Mouse (Mus musculus): Measurements from ENCODE around the gene St7. TPM values are rescaled to one million over a fixed set of nuclear protein-coding genes. Genes with fewer than 3 reads are reported as not detected.

St7 gene
- polyA plus RNA-seq, 1 experiment from 2014 or later = 31.6 TPM

DNA sequence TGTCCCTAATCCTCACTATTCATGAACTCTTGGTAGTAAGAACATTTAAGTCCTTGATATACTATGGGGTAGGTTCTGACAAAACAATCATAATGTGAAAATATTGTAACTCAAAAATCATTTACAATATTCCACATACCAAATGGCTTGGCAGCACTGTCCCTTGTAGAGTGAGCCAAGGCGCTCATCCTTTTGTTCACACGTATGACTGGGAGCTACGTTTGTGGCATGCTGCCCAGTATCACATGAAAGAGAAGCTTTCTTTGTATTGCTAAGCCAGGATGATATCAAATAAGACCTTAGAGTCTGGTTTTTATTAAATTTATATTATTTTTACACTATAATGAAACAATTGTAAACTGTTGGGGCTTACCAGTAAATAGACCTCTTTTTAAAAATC, 281.7 kb downstream of the St7 start:
- no peaks in the 10 kb centered on the region for H3K4me1 ChIP-seq (ENCODE audit: control insufficient read depth in 2 of 2, insufficient read depth in 2 of 2, low read length in 2 of 2)
- no peaks in the 10 kb centered on the region for H3K27me3 ChIP-seq (ENCODE audit: control insufficient read depth, insufficient read depth, low read length)
- H3K9ac ChIP-seq (ENCODE audit: low read length) = no peak overlapping the region
- 79% methylated on average over 3 of the region's 3 CpGs for WGBS
- ATAC-seq (ENCODE audit: insufficient number of reproducible peaks, insufficient read depth, low FRiP score, low read depth) = no peak
- no peaks in the 10 kb centered on the region for H3K9me3 ChIP-seq (ENCODE audit: control insufficient read depth, low read length)
- no peak overlapping the region for H3K4me3 ChIP-seq (ENCODE audit: control insufficient read depth in 1 of 2, insufficient read depth in 1 of 2, low read depth in 1 of 2, low read length in 2 of 2)
- H3K27ac ChIP-seq (replicated peaks in 1 of 2; ENCODE audit: control insufficient read depth in 1 of 2, insufficient read depth in 1 of 2, low read depth in 2 of 2, low read length in 2 of 2) = no peak overlapping the region
- no peaks in the 10 kb centered on the region for H3K36me3 ChIP-seq (ENCODE audit: control insufficient read depth, insufficient read depth, low read length)
- H3K4me2 ChIP-seq (ENCODE audit: low read length) = no peak overlapping the region

DNA sequence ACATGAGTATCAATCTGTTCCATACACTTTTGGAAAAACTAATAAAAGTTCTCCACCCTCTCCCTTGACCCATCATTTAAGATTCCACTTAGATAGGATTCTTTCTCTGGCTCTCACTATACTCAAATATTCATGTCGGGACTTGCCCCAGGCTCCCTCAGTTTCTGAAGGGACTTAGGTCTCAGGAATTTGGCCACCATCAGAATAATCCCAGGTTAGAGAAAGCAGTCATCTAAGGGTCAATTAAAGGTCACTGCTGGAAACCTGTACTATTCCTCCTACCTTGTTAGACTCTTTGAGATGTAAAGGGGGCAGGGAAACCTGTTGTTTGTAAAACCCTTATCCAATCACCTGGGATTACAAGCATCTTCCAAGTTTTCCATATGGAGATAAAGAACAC, 284.4 kb downstream of the St7 start:
- WGBS = 72% methylated on average over 1 of the region's 1 CpGs
- H3K9ac ChIP-seq (ENCODE audit: low read length) = no peak overlapping the region
- no peak overlapping the region for H3K4me3 ChIP-seq (ENCODE audit: control insufficient read depth in 1 of 2, insufficient read depth in 1 of 2, low read depth in 1 of 2, low read length in 2 of 2)
- no peaks in the 10 kb centered on the region for H3K27me3 ChIP-seq (ENCODE audit: control insufficient read depth, insufficient read depth, low read length)
- no peak overlapping the region for H3K27ac ChIP-seq (replicated peaks in 1 of 2; ENCODE audit: control insufficient read depth in 1 of 2, insufficient read depth in 1 of 2, low read depth in 2 of 2, low read length in 2 of 2)
- H3K4me1 ChIP-seq (ENCODE audit: control insufficient read depth in 2 of 2, insufficient read depth in 2 of 2, low read length in 2 of 2) = no peaks in the 10 kb centered on the region
- H3K4me2 ChIP-seq (ENCODE audit: low read length) = no peak overlapping the region
- no peaks in the 10 kb centered on the region for H3K36me3 ChIP-seq (ENCODE audit: control insufficient read depth, insufficient read depth, low read length)
- no peaks in the 10 kb centered on the region for H3K9me3 ChIP-seq (ENCODE audit: control insufficient read depth, low read length)
- ATAC-seq (ENCODE audit: insufficient number of reproducible peaks, insufficient read depth, low FRiP score, low read depth) = no peak

DNA sequence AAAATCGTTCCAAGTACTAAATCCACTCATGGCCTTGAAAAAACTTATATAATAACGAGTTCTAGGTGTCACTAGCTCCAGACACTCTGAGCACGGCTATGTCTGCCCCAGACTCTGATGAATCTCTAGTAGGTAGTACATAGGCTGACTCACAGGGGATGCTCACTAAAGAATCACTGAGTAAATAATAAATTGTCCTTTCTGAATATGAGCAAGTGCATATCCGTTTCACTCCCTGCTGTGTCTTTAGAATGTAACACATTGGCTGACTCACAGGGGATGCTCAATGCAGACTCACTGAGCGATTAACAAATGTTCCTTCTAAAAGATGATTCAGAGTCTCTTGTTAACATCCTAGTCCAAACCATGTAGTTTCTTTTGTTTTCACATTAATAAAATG, 285.6 kb downstream of the St7 start:
- no peak overlapping the region for H3K9ac ChIP-seq (ENCODE audit: low read length)

DNA sequence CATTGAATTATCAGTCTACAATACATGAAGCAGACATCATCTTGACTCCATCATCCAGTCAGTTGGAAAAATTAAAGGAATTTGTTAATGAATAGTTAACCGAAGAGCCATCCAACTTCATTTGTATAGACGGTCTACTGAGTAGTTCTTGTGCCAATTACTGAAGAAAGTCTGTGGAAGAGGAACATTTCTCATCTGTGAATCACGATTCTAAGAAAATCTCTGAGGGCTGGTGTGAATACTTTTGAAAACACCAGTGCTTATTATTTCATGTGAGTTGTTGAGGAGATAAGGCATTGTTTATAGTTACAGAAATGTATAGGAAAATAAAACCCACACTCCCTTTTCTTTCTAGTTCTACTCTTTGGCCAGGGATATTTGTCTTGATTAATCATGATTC, 286.1 kb downstream of the St7 start:
- Histone ChIP-seq H3K9ac (ENCODE audit: low read length) (no peak overlapping the region), H3K4me3 (ENCODE audit: control insufficient read depth in 1 of 2, insufficient read depth in 1 of 2, low read depth in 1 of 2, low read length in 2 of 2) (no peak overlapping the region), H3K36me3 (ENCODE audit: control insufficient read depth, insufficient read depth, low read length) (no peaks in the 10 kb centered on the region), H3K27ac (replicated peaks in 1 of 2; ENCODE audit: control insufficient read depth in 1 of 2, insufficient read depth in 1 of 2, low read depth in 2 of 2, low read length in 2 of 2) (no peak overlapping the region), H3K4me1 (ENCODE audit: control insufficient read depth in 2 of 2, insufficient read depth in 2 of 2, low read length in 2 of 2) (no peaks in the 10 kb centered on the region), H3K4me2 (ENCODE audit: low read length) (no peak overlapping the region), H3K9me3 (ENCODE audit: control insufficient read depth, low read length) (no peaks in the 10 kb centered on the region), H3K27me3 (ENCODE audit: control insufficient read depth, insufficient read depth, low read length) (no peaks in the 10 kb centered on the region)
- ATAC-seq (ENCODE audit: insufficient number of reproducible peaks, insufficient read depth, low FRiP score, low read depth) = no peak
- 84% methylated on average over 3 of the region's 3 CpGs for whole genome bisulfite sequencing

More for the DNA sequence above, 285.6 kb downstream of the St7 start:
- Histone ChIP-seq H3K4me2 (ENCODE audit: low read length) (no peak overlapping the region), H3K9me3 (ENCODE audit: control insufficient read depth, low read length) (no peaks in the 10 kb centered on the region), H3K27me3 (ENCODE audit: control insufficient read depth, insufficient read depth, low read length) (no peaks in the 10 kb centered on the region), H3K36me3 (ENCODE audit: control insufficient read depth, insufficient read depth, low read length) (no peaks in the 10 kb centered on the region), H3K4me3 (ENCODE audit: control insufficient read depth in 1 of 2, insufficient read depth in 1 of 2, low read depth in 1 of 2, low read length in 2 of 2) (no peak overlapping the region), H3K27ac (replicated peaks in 1 of 2; ENCODE audit: control insufficient read depth in 1 of 2, insufficient read depth in 1 of 2, low read depth in 2 of 2, low read length in 2 of 2) (no peak overlapping the region), H3K4me1 (ENCODE audit: control insufficient read depth in 2 of 2, insufficient read depth in 2 of 2, low read length in 2 of 2) (no peaks in the 10 kb centered on the region)
- 78% methylated on average over 5 of the region's 5 CpGs for WGBS
- ATAC-seq (ENCODE audit: insufficient number of reproducible peaks, insufficient read depth, low FRiP score, low read depth) = no peak

DNA sequence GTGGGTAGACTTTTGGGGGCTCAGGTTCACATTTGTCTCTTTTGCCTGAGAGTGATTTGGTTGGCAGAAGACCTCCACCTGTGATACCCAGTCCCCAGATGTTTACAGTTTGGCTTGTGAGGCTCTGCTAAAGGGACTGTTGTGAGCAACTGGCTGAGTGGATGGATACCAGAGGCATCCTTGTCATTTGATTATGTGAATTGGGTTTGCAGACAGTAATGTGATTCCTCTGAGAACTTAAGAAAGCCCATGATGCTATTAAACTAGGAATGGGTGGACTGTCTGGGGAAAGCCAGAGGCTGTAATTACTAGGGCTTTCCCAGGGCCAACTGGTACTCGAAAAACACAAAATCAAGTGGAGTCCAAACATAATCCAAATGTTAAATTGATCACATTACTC, 286.6 kb downstream of the St7 start:
- H3K9ac ChIP-seq (ENCODE audit: low read length) = no peak overlapping the region
- no peaks in the 10 kb centered on the region for H3K4me1 ChIP-seq (ENCODE audit: control insufficient read depth in 2 of 2, insufficient read depth in 2 of 2, low read length in 2 of 2)
- no peaks in the 10 kb centered on the region for H3K9me3 ChIP-seq (ENCODE audit: control insufficient read depth, low read length)
- no peak overlapping the region for H3K4me3 ChIP-seq (ENCODE audit: control insufficient read depth in 1 of 2, insufficient read depth in 1 of 2, low read depth in 1 of 2, low read length in 2 of 2)
- no peaks in the 10 kb centered on the region for H3K36me3 ChIP-seq (ENCODE audit: control insufficient read depth, insufficient read depth, low read length)
- no peak overlapping the region for H3K4me2 ChIP-seq (ENCODE audit: low read length)
- WGBS = 54% methylated on average over 1 of the region's 1 CpGs
- ATAC-seq (ENCODE audit: insufficient number of reproducible peaks, insufficient read depth, low FRiP score, low read depth) = no peak
- no peaks in the 10 kb centered on the region for H3K27me3 ChIP-seq (ENCODE audit: control insufficient read depth, insufficient read depth, low read length)
- no peak overlapping the region for H3K27ac ChIP-seq (replicated peaks in 1 of 2; ENCODE audit: control insufficient read depth in 1 of 2, insufficient read depth in 1 of 2, low read depth in 2 of 2, low read length in 2 of 2)

DNA sequence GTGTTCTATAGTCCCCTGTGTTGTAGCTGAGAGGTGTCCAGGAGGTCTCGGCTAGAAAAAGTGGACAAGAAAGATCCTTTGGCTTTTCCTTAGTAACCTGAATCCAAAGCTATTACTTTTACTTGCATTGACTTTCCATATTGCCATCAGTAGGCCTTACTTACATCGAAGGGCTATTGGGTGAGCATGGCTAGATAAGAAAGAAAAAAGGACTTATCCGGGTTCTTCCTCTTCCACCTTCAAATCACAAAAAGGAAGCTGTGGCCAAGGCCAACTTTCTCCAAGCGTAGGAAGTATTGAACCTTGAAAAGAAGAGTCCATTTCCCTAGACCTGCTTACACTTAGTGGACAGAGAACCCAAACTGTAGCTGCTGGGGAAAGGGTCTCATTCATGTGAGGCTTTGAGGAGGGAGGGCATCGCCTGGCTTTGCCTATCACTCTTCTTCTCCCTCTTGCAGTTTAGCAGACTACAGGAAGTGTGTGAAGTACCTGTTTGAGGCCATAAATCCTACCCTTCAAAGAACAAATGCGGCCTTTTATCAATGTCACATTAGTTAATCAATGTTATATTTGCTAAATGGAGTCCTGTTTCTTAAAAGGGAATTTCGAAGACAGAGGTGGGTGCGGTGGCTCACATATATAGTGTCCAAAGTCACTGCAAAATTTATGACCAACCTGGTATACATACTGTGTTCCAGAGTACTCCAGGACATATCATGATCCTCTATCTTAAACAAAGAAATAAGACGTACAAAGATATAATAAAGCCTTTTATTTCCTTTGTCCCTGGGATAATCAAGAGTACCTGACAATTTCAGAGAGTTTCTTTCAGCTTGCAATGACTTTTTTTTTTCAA, 297.7 kb downstream of the St7 start:
- WGBS = 90% methylated on average over 9 of the region's 9 CpGs
- peaks cover 0 to 2% of the 10 kb centered on the region in 2 experiments; a peak in 1 of 4 replicates for H3K4me1 ChIP-seq (ENCODE audit: control insufficient read depth in 2 of 2, insufficient read depth in 2 of 2, low read length in 2 of 2)
- H3K4me2 ChIP-seq (ENCODE audit: low read length) = no peak overlapping the region

DNA sequence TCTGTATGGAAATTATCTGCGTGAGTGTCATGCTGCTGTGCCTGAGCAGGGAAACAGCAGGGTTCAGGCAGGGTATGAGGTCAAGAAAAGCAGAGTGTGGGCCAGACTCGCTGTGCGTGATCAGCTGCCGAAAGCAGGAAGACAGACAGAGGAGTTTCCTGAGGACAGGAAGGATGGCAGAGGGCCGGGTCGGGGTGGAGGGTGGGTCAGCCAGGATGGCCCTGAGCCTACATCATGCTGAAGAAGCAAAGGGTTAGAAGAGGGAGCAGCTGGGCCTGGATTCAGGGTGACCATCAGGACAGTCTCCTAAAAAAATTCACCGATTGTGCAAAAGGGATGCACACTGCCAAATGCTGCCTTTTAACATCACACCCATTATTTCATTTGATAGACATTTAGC, 298.9 kb downstream of the St7 start:
- peaks cover 0 to 2% of the 10 kb centered on the region in 2 experiments; a peak in 1 of 4 replicates for H3K4me1 ChIP-seq (ENCODE audit: control insufficient read depth in 2 of 2, insufficient read depth in 2 of 2, low read length in 2 of 2)
- H3K36me3 ChIP-seq (ENCODE audit: control insufficient read depth, insufficient read depth, low read length) = no peaks in the 10 kb centered on the region
- no peaks in the 10 kb centered on the region for H3K9me3 ChIP-seq (ENCODE audit: control insufficient read depth, low read length)
- no peak for ATAC-seq (ENCODE audit: insufficient number of reproducible peaks, insufficient read depth, low FRiP score, low read depth)
- no peak overlapping the region for H3K4me2 ChIP-seq (ENCODE audit: low read length)
- H3K27me3 ChIP-seq (ENCODE audit: control insufficient read depth, insufficient read depth, low read length) = no peaks in the 10 kb centered on the region
- 49% methylated on average over 7 of the region's 7 CpGs for WGBS
- no peak overlapping the region for H3K4me3 ChIP-seq (ENCODE audit: control insufficient read depth in 1 of 2, insufficient read depth in 1 of 2, low read depth in 1 of 2, low read length in 2 of 2)
- no peak overlapping the region for H3K9ac ChIP-seq (ENCODE audit: low read length)
- H3K27ac ChIP-seq (replicated peaks in 1 of 2; ENCODE audit: control insufficient read depth in 1 of 2, insufficient read depth in 1 of 2, low read depth in 2 of 2, low read length in 2 of 2) = no peak overlapping the region

More for the DNA sequence above, 297.7 kb downstream of the St7 start:
- no peaks in the 10 kb centered on the region for H3K9me3 ChIP-seq (ENCODE audit: control insufficient read depth, low read length)
- H3K4me3 ChIP-seq (ENCODE audit: control insufficient read depth in 1 of 2, insufficient read depth in 1 of 2, low read depth in 1 of 2, low read length in 2 of 2) = no peak overlapping the region
- H3K9ac ChIP-seq (ENCODE audit: low read length) = no peak overlapping the region
- no peaks in the 10 kb centered on the region for H3K36me3 ChIP-seq (ENCODE audit: control insufficient read depth, insufficient read depth, low read length)
- ATAC-seq (ENCODE audit: insufficient number of reproducible peaks, insufficient read depth, low FRiP score, low read depth) = no peak
- no peaks in the 10 kb centered on the region for H3K27me3 ChIP-seq (ENCODE audit: control insufficient read depth, insufficient read depth, low read length)
- no peak overlapping the region for H3K27ac ChIP-seq (replicated peaks in 1 of 2; ENCODE audit: control insufficient read depth in 1 of 2, insufficient read depth in 1 of 2, low read depth in 2 of 2, low read length in 2 of 2)
